Mouse (Mus musculus): Measurements from ENCODE around the gene Sept3.

- TF ChIP-seq POLR2A (IDR thresholded peaks at IDR 0.05; ENCODE audit: borderline replicate concordance, control insufficient read depth, low read depth, low read length) (no peak), CTCF (IDR thresholded peaks at IDR 0.05; ENCODE audit: control insufficient read depth, insufficient read depth, low read length) (no peak)
Measured at GRCm38 (mm10) chr15:82268185-82268584, 6.5 kb upstream of the Sept3 start.
